ENCODE assay signal across 20 mouse cellular contexts in the genomic region with DNA sequence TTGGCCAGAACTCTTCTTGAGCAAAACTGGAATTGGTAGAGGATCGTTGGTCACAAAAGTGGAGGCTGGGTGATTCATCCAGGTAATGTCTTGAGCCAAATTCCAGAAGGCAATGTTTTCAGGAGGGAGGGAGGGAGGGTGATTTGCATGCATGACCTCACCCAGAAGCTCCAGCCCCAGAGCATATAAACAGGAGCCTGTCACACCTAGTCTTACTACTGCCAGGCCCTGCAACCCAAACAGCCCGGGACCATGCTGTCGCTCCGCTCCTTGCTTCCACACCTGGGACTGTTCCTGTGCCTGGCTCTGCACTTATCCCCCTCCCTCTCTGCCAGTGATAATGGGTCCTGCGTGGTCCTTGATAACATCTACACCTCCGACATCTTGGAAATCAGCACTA. TPM values are rescaled to one million over a fixed set of nuclear protein-coding genes. Genes with fewer than 3 reads are reported as not detected.
A peak's percentile ranks its signal among the peaks of the same experiment; 100 is the strongest.
DNase-seq lines count a peak whose midpoint lies in the region; ATAC-seq and TF ChIP-seq lines count a peak whose summit lies in the region.
"Had no signal": no experiment of that assay in that cellular context is flagged by ENCODE, and none has a peak within 500 bp of the region (broad histone marks: within the 10 kb centered on the region; RNA-seq: fewer than 3 reads in every experiment).

A gene (plus strand): TSS at position 215 of the 400 bp plus-strand sequence.

- no peaks in the 10 kb centered on the region for H3K36me3 ChIP-seq in lung, embryonic 15.5 days
- H3K36me3 ChIP-seq in ES-E14 (ENCODE audit: control insufficient read depth, insufficient read depth, low read length, poor library complexity, severe bottlenecking) = no peaks in the 10 kb centered on the region
- no peaks in the 10 kb centered on the region for H3K36me3 ChIP-seq in kidney, adult 2 months (ENCODE audit: control insufficient read depth, insufficient read depth, low read length)
- H3K36me3 ChIP-seq: heart, embryonic 12.5 days; limb, embryonic 12.5 days; neural tube, embryonic 13.5 days had no signal

- H3K9me3 ChIP-seq in lung, embryonic 15.5 days = no peaks in the 10 kb centered on the region
- no peaks in the 10 kb centered on the region for H3K9me3 ChIP-seq in ES-E14 (ENCODE audit: control insufficient read depth, insufficient read depth, low read depth, low read length)
- H3K9me3 ChIP-seq: heart, embryonic 12.5 days; limb, embryonic 12.5 days; neural tube, embryonic 13.5 days had no signal

- WGBS in lung, embryonic 15.5 days = 71% methylated on average over 6 of the region's 6 CpGs
- WGBS in kidney, adult 2 months = 46% methylated on average over 6 of the region's 6 CpGs

- no peak for TF ChIP-seq POLR2A in kidney, adult 2 months (IDR thresholded peaks at IDR 0.05; ENCODE audit: low read depth, low read length)

- DNase-seq in lung, postnatal 14 days = no peak
- no peak for DNase-seq in ES-E14 (ENCODE audit: low read depth, low spot score)
- peak; percentile 48 for DNase-seq in kidney, adult 2 months
- DNase-seq in kidney, postnatal 36 days = peak; percentile 33
- DNase-seq in gastrocnemius, postnatal 14 days = no peak
- no peak for DNase-seq in cerebellum, postnatal 14 days
- no peak for DNase-seq in adrenal gland, postnatal 4 days (ENCODE audit: low spot score in 2 of 2)
- DNase-seq: cerebellum, postnatal 25 days; forebrain, postnatal 0 days; heart, postnatal 36 days; spleen, adult 18-20 months; thymus, postnatal 36 days had no signal

- H3K4me2 ChIP-seq in lung, embryonic 15.5 days = no peak within 1 kb of the TSS
- H3K4me2 ChIP-seq: limb, embryonic 12.5 days; neural tube, embryonic 13.5 days had no signal

- H3K4me1 ChIP-seq in lung, embryonic 15.5 days = peaks cover 9% of the 10 kb centered on the region
- peaks cover 14 to 26% of the 10 kb centered on the region in 2 experiments; a peak in 3 of 4 replicates for H3K4me1 ChIP-seq in ES-E14 (ENCODE audit: control insufficient read depth in 2 of 2, insufficient read depth in 2 of 2, low read length in 2 of 2, poor library complexity in 1 of 2)
- no peaks in the 10 kb centered on the region for H3K4me1 ChIP-seq in kidney, adult 2 months (ENCODE audit: control insufficient read depth, insufficient read depth, low read length)

- 0 out of 2 replicates have a peak within 1 kb of the TSS, but pooled peaks have one; percentile 9 for H3K27ac ChIP-seq in lung, embryonic 15.5 days
- no peak within 1 kb of the TSS for H3K27ac ChIP-seq in ES-E14 (ENCODE audit: insufficient read depth, low read depth, low read length, poor library complexity, severe bottlenecking)
- peak within 1 kb of the TSS; percentile 69 for H3K27ac ChIP-seq in kidney, adult 2 months (ENCODE audit: insufficient read depth, low read depth, low read length)
- H3K27ac ChIP-seq: limb, embryonic 12.5 days; liver, embryonic 14.5 days; neural tube, embryonic 13.5 days had no signal

- in situ Hi-C loops in ES-E14 (cut with MboI; ENCODE audit: low sequenced_read_pairs in 2 of 2, unreplicated experiment in 2 of 2) = no loop called here

- intact Hi-C loops in gastrocnemius, postnatal 14 days (cut with DNase I; ENCODE audit: low total_unique reads) = no loop called here

- H3K9ac ChIP-seq in lung, embryonic 15.5 days = no peak within 1 kb of the TSS
- 0 out of 2 replicates have a peak within 1 kb of the TSS, but pooled peaks have one; percentile 7 for H3K9ac ChIP-seq in ES-E14 (ENCODE audit: insufficient read depth, low read depth, low read length, poor library complexity, severe bottlenecking)
- H3K9ac ChIP-seq: forebrain, postnatal 0 days; heart, embryonic 12.5 days; limb, embryonic 12.5 days; liver, embryonic 14.5 days; neural tube, embryonic 13.5 days had no signal

- H3K4me3 ChIP-seq in lung, embryonic 15.5 days = no peak within 1 kb of the TSS
- H3K4me3 ChIP-seq in ES-E14 (ENCODE audit: insufficient read depth in 1 of 2, low read depth in 1 of 2, low read length in 2 of 2, poor library complexity in 1 of 2, severe bottlenecking in 1 of 2) = peak within 1 kb of the TSS; percentile 37 to 46; a peak in 2 of 4 replicates
- peak within 1 kb of the TSS; percentile 52 for H3K4me3 ChIP-seq in kidney, adult 2 months (ENCODE audit: insufficient read depth, low read depth, low read length)
- H3K4me3 ChIP-seq: heart, embryonic 12.5 days; limb, embryonic 12.5 days; neural tube, embryonic 13.5 days had no signal

- H3K27me3 ChIP-seq in lung, embryonic 15.5 days = no peaks in the 10 kb centered on the region
- no peaks in the 10 kb centered on the region for H3K27me3 ChIP-seq in kidney, adult 2 months (replicated peaks; ENCODE audit: control insufficient read depth, insufficient read depth, low read length)
- H3K27me3 ChIP-seq: heart, embryonic 12.5 days; limb, embryonic 12.5 days; neural tube, embryonic 13.5 days had no signal

- TF ChIP-seq CTCF in kidney, adult 2 months (conservative IDR thresholded peaks at IDR 0.05; ENCODE audit: insufficient read depth, insufficient read length, low read depth, low read length) = no peak

- ATAC-seq in lung, embryonic 15.5 days (ENCODE audit: borderline replicate concordance, extremely low read depth, low FRiP score, low TSS enrichment) = no peak
- ATAC-seq: activated CD4-positive, CD25-positive, alpha-beta regulatory T cell, adult 4 months; forebrain, postnatal 0 days had no signal

TF ChIP-seq in ES-E14, 5 proteins besides CTCF, POLR2A, EP300 and RAD21:
- TF ChIP-seq MAFK (IDR thresholded peaks at IDR 0.05; ENCODE audit: insufficient read depth, low read depth, low read length) (no peak), ZC3H11A (IDR thresholded peaks at IDR 0.05; ENCODE audit: borderline replicate concordance, low read depth, low read length) (no peak), HCFC1 (IDR thresholded peaks at IDR 0.05; ENCODE audit: borderline replicate concordance, insufficient read depth, low read length) (no peak), CHD2 (IDR thresholded peaks at IDR 0.05; ENCODE audit: low read depth, low read length) (no peak), ZNF384 (IDR thresholded peaks at IDR 0.05; ENCODE audit: low read depth, low read length) (no peak)

RNA-seq across cellular contexts. Expression of the gene that starts here (rescaled TPM):
- 1.6 TPM in 2 replicates for polyA plus RNA-seq in lung, embryonic 15.5 days (2015; fragmentation: Nextera tagmentation; extraction: Ambion mirVana)
- total RNA-seq in ES-E14 (2012; rRNA removed) = 9.4 and 18.3 TPM in 2 replicates
- 82.6 and 86.0 TPM in 2 replicates for polyA plus RNA-seq in kidney, adult 2 months (2012; rRNA removed)
- total RNA-seq in gastrocnemius, postnatal 14 days (2021) = not detected
- 1 to 10 TPM in 1 of 2 experiments, under 1 TPM in 1; 0.25 to 3.2 TPM for total RNA-seq in adrenal gland, postnatal 4 days (2021)
- total RNA-seq: forebrain, postnatal 0 days; left cerebral cortex, adult 8-10 months; monocyte, adult 5-6 weeks had no signal

Comparison
In these comparisons a context has a peak if more than half of its experiments do, and no peak if none do; other contexts are left out.
1. RNA of the gene that starts here (polyA plus RNA-seq): 82.6 to 86.0 TPM in kidney, adult 2 months; 1.6 TPM in lung, embryonic 15.5 days; every median in the first group is over 10 times any median in the second.
2. DNase-seq: peak in kidney, adult 2 months (single experiment) and kidney, postnatal 36 days (2 of 2); none in lung, postnatal 14 days (single experiment), ES-E14 (single experiment), gastrocnemius, postnatal 14 days (single experiment), cerebellum, postnatal 14 days (0 of 2) and adrenal gland, postnatal 4 days (0 of 2).